Mouse (Mus musculus) hindlimb bud, embryonic 11.5 days (tissue): Measurements from ENCODE around the gene AC124108.1.

Experiments
- DNase-seq: peaks from one replicate; pipeline ENCODE4 v3.0.0-alpha.2; 2012; ENCODE audit warnings: low read depth, low spot score; ENCODE audit errors: extremely low spot score

The AC124108.1 gene

DNA sequence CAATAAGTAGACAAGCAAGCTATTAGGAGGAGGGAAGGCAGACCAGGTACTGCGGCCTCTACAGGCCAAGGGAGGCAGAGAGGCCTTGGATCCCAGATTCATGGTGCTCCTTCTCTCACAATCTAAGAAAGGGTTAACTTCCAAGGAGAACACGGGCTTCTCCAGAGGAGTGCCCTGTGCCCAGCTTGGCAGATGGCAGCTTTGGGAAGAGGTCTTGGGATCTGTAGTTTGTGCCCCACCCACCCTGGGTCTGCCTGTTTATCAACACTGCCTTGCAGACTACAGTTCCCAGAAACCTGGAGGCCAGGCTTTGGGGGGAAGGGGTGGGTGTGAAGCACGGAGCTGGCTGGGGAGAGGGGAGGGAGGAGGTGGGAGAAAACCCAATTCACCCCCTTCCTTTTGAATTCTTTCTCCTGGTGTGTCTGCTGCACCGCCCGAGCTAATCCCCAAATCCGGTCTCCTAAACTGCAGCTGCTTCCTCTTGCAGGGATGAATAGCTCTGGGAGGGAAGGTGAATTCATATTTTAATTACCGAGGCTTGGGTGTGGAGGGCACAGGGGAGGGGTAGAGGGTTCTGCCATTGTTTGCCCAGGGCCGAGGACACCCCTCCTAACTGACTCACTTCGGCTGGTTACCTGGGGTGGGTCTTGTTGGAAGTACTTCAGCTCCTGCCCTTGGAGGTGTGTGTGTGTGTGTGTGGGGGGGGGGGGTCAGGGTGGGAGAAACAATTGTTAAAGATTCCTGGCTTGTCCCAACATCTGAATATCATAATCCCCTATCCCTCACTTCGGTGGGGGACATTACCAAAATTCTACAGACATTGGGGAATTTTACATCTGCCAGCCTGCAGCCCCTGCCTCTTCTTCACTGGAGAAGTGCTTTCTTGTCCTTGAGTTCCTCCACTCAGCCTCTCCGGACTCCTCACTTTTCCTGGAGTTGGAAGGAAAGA, 9.6 kb downstream of the AC124108.1 start:
- DNase-seq, result no peak

GRCm38 (mm10) chr1:132201511-132201860, 10.2 kb downstream of the AC124108.1 start:
- no peak for DNase-seq

DNA sequence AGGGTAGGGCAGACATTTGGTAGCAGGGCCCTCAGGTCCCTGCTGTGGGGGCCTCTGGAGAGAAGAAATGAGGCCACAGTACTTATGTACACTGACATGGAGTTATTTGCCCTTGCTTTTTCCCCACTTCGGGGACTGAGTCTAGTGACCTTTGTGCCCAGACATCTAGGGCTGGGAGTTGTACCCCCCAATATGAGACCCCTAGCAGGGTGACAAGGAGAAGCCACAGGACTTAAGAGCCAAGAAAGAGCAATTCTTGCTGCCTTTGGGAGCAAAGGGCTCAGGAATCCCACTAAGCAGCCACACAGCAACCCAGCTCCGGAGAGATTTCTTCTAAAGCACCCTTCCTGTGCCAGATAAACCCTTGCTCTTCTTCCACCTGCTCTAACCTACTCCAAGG, 10.7 kb downstream of the AC124108.1 start:
- no peak for DNase-seq

GRCm38 (mm10) chr1:132202771-132203170, 11.5 kb downstream of the AC124108.1 start:
- DNase-seq, result no peak

GRCm38 (mm10) chr1:132205958-132206357, 14.7 kb downstream of the AC124108.1 start:
- DNase-seq, result no peak

DNA sequence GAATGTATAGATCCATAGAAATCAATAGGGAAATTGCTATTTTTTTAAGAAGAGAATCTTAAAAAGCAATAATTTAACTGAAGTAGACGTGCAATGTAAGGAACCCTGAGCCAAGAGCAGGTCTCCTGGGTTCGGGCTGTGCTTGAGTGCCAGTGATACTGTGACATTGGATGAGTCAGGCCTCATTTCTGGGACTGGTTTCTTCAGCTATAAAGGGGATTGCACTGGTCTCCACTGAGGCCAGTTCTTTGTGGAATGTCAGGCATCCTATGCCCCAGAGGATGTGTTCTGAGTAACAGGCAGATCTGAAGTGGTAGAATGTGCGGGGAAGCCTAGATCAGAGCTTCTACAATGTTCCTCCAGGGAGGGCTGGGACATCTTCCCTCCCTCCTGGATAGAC, 15.6 kb downstream of the AC124108.1 start:
- no peak for DNase-seq

- no peak for DNase-seq
Measured at GRCm38 (mm10) chr1:132208154-132208553, 16.9 kb downstream of the AC124108.1 start.

GRCm38 (mm10) chr1:132209400-132209799, 18.1 kb downstream of the AC124108.1 start:
- DNase-seq, result no peak

DNA sequence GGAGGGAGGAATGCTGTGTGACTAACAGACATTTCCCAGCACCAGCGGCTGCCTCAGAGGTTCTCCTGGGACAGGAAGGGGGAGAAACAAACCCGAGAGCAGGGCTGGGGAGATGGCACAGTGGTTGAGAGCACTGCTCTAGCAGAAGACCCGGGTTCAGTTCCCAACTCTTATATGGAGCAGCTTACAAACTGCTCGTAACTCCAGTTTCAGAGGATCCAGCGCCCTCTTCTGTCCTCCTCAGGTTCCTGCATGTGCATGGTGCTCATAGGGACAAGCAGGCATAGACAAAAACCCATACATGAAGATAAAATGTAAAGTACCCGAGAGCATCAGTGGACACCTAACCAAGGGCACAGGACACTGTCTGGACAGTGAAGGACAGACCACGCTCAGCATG, 19.7 kb downstream of the AC124108.1 start:
- DNase-seq, result no peak

DNA sequence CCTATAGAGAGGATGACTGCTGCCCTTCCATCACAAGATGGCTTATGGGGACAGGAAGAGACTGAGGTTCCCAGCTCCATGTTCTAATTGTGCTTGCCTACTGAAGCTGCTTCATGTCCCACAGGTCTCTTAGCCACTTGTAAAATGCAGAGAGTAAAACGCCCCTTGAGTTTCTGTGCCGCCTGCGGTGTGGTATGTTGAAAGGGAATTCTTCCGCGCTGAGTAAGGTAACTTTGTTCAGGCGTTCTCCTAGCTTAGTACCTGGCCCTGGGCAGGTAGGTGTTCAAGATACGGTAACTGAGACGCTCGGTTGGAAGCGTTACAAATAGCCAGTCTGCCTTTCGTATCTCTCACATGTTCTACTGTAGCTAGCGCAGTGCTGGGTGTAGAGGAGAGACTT, 20.4 kb downstream of the AC124108.1 start:
- no peak for DNase-seq

DNA sequence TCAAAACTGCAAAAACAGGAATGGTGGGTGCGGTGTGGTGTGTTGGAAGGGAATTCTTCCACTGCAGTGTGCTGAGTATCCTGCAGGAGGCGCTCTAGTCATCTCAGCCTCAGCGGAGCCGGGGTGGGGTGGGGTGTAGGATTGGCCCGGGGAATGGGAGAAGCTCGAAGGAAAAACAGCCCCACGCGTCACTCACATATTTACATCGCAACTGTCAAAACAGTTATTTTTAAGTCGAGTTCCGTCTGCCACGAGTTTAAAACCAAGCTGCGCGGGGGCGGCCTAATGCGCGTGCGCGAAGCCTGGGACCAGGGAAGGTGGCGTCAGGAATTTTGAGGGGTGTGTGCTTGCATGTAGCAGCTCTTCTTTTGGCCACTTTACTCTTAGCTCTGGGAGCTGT, 21.0 kb downstream of the AC124108.1 start:
- no peak for DNase-seq

DNA sequence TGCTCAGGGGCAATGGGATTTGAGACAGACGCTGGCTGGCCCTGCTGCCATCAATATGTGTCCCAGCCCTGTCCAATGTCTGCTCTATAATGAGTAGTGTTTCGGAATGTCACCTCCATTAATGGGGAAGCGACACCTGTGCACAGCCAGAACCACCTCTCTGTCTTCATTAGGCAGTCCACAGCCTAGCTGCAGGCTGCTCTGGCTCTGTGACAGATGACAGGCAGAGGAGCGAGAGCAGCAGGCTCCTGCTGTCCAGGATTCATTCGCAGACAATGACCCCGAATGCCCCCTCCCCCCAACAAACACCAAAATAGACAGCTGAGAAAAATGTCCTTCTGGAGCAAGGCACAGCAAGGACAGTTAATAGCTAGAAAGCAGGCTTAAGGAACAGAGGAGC, 21.8 kb downstream of the AC124108.1 start:
- DNase-seq, result no peak

- DNase-seq, result no peak
Measured at GRCm38 (mm10) chr1:132216276-132216675, 25.0 kb downstream of the AC124108.1 start.

GRCm38 (mm10) chr1:132221627-132222026, 30.4 kb downstream of the AC124108.1 start:
- DNase-seq, result no peak

GRCm38 (mm10) chr1:132222166-132222565, 30.9 kb downstream of the AC124108.1 start:
- no peak for DNase-seq

- DNase-seq, result no peak
Measured at GRCm38 (mm10) chr1:132226297-132227080, 35.2 kb downstream of the AC124108.1 start.

DNA sequence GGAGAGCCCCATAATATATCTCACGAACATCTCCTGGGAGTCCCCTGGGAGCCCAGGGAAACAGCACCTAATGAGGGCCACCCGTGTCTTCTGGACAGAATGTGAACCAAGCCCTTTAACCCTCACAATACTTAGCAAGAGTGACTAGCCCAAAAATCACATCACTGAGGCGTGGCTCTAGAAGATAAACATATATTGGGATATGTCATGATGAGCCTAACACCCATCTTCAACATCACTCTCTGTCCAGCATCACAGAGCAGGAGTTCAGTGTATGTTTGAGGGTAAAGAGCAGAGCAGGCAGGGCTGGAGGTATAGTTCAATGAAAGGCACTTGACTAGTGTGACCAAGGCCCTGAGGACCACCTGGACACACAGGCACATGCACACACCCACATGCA, 38.4 kb downstream of the AC124108.1 start, which contains the start of gene Gm10188:
TSS of gene Gm10188 (minus strand) at position 101 of the 400 bp plus-strand sequence.
- no peak for DNase-seq

DNA sequence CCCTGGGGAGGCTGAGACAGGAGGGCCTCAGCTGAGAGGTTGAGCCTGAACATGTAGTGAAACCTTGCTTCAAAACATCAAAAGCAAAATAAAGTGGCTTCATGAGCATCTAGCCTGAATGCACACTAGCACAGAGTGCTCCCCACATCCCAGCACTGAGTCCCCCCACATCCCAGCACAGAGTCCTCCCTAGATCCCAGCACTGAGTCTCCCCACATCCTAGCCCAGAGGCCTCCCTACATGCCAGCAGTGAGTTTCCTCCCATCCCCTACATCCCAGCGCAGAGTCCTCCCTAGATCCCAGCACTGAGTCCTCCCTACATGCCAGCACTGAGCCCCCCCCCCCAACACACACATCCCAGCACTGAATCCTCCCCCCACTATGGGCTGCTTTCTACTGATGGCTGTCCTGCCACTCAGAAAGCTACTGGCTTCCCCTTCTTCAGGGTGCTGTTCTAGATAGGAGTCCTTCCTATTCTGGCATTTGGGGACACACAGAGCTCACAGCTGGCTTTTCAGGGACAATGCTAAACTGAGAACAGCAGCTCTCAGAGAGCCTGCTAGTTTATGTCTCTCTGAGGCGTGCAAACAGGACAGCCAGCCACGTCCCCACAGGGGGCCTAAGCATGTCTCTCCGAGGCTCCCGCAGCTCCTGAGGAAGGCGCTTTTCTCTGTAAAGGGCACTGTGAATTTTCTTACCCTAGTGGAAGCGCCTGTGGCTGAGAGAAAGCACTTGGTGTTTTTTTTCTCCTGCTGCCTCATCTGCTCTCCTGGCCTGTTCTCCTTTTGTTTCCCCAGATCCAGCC, 40.4 kb downstream of the AC124108.1 start:
- no peak for DNase-seq

DNA sequence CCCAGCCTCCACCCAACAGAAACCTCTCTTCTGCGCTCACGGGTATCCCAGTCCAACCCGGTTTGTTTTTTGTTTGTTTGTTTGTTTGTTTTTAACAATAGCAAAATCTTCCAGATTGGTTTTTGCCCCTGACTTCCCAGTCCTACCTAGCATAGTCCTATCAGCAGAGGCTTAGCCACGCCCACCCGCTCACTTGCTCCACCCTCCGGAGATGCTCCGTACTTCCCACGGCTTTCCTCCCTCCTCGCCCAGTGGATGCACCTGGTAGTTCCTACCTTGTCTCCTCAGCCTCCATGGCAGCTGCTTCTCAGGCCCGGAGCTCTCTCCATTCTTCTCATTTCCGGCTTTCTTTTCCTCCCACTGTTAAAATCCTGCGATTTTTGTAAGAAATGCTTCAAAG, 42.3 kb downstream of the AC124108.1 start:
- DNase-seq, result no peak

DNA sequence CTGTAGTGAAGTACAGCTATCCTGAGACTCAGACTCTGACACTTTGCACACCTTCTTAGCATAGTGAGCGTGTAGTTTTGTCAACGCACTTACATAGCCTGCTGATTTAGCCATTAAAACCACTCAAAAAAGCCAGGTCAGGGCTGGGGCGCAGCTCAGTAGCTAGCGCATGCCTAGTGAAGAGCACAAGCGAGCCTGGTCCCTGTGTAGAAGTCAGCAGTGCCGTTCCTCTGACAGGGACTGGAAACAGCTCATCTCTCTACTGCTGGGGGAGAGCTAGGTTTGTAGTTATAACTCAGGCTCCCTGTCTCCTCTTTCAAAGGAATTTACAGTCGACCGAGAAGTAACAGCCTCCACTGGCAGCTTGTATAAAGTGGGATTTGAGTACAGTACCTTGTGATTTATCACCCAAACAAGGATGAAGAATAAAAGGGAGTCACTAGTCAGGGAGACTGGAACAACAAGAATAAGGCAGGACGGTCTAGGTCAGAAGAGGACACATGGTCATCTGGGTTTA, 43.6 kb downstream of the AC124108.1 start:
- no peak for DNase-seq
